Mouse (Mus musculus) fat pad, adult 2 months (tissue): ENCODE measurements around the gene Pih1d1.
"Not testable (repeated sequence)": the region's sequence is repeated elsewhere in the genome, so short reads cannot be mapped to it uniquely, and the experiment has no call there.

Experiments used
- DNase-seq: peaks from one replicate; pipeline ENCODE4 v3.0.0-alpha.2; 2011; ENCODE audit warnings: low read depth, low spot score; ENCODE audit errors: extremely low read depth

The Pih1d1 gene

DNA sequence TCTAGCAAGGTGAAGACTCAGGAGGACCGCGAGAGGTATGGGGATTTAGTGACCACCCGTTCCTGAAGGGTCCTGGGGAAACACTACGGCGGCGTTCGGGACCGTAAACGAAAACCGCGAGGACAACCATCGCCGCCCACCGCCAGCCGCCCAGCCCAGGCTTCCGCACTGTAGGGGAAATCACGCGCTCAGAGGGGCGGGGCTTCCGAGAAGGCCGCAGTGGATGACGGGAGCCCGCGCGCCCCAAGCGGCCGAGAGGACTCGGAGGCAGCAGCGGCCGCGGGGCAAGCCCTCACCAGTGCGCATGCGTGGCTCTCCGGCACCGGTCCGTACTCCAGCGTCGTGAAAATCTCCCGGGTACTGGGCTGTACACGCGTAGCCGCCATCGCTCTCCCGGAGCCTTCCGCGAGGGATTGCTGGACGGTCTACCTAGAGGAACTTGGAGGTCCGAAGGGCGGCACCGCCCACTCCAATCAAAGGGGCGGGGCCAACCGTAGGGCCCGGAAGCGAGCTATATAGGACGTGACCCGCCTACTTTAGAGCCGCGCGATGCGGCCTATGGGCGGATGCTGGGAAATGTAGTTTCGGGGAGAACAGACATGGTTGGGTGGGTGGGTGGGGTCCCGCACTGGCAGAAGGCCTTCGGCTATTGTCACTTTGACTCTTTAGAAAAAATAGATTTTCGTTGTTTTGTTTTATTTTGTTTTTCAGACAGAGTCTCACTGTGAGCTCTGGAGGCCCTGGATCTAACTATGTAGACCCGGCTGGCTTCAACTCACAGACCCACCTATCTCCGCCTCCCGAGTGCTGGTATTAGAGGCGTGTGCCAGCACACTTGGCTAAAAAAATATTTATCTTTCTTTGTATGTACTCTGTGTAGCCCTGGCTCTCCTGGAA lies at the start of gene Pih1d1, which contains the start of gene Aldh16a1:
Gene Pih1d1, plus strand, starts transcription at position 208 of the 897 bp plus-strand sequence.
Gene Aldh16a1, minus strand, starts transcription at position 489 of the 897 bp plus-strand sequence.
- peak; percentile 47 for DNase-seq

GRCm38 (mm10) chr7:45104941-45105340 lies 49.2 kb upstream of the Pih1d1 start:
- no peak for DNase-seq

DNA sequence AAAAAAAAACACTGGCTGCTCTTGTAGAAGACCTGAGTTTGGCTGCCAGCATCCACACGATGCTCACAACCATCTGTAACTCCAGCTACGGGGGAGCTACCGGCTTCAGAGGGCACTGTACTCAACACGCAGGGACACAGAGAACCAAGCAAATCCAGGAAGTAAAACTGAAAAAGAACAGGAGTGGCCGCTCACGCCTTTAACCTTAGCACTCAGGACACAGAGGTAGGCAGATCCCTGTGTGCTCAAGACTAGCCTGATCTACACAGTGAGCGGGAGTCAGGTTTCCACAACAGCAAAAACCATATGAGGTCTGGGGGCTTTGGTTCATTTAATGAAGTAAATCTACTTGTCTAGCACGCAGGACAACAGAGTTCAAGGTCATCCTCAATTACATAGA lies 48.6 kb upstream of the Pih1d1 start:
- DNase-seq = no peak

- no peak for DNase-seq
Observed at GRCm38 (mm10) chr7:45106441-45106840, 47.7 kb upstream of the Pih1d1 start.

DNA sequence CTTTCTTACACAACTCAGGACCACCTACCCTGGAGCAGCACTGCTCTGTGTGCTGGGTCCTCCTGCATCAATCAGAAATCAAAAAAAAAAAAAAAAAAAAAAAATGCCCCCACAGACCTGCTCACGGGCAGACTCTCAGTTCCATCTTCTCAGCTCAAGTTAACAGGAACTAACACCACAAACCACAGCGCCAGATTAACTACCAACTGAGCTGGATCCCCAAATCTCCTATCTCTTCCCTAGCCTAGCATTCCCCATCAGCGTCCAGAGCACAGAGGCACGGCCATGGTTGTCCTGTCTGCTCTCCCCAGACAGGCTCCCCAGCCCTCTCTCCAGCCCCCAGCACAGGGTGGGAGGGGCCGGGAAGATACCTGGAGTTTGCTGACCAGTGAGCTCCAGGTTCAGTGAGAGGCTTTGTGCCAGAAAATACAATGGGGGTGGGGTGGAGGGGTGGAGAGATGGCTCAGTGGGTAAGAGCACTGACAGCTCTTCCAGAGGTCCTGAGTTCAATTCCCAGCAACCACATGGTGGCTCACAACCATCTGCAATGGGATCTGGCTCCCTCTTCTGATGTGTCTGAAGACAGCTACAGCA lies 47.0 kb upstream of the Pih1d1 start:
- DNase-seq = no peak

DNA sequence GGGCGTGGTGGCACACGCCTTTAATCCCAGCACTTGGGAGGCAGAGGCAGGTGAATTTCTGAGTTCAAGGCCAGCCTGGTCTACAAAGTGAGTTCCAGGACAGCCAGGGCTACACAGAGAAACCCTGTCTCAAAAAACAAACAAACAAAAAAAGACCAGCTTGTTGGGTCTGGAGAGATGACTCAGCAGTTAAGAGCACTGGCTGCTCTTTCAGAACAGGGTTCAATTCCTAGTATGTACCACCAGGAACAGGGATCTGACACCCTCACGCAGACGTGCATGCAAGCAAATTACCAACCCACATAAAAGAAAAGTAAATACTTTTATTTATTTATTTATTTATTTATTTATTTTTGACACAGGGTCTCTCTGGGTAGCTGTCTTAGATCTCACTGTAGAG lies 44.0 kb upstream of the Pih1d1 start:
- DNase-seq = not testable (repeated sequence)

DNA sequence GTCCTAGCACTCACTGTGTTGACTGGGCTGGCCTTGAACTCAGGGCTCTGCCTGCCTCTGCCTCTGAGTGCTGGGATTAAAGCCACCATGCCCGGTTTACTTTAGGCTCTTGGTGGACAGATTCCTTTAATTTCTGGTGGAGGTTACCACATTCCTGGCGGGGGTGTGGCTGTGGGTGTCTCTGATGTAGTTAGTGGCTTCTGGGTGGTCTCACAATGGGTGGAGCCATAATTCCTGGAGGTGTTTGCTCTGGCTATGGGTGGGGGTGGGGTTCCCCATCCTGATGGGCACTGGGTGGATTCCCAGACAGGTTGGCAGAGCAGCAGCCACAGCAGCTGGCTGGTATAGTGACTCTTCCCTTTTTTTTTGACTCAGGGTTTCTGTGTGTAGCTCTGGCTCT lies 42.2 kb upstream of the Pih1d1 start:
- no peak for DNase-seq

DNA sequence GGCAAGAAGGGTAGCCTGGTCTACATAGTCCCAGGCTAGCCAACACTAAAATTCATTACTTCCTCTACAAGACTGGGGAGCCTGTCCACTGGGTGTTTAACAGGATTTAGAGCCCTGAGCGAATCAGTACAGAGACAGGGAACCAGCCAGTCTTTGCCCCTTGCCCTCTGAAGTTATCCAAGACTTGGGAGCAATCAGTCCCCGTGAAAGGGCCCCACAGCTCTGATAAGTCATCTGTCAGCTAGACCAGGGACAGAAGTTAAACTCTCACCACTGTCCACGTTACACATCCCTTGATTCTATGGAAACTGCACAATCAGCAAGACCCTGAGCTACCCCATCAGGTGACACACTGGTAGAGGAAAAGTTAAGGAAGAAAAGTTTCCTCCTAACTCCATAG lies 41.6 kb upstream of the Pih1d1 start:
- no peak for DNase-seq

GRCm38 (mm10) chr7:45113476-45113875 lies 40.6 kb upstream of the Pih1d1 start:
- no peak for DNase-seq

DNA sequence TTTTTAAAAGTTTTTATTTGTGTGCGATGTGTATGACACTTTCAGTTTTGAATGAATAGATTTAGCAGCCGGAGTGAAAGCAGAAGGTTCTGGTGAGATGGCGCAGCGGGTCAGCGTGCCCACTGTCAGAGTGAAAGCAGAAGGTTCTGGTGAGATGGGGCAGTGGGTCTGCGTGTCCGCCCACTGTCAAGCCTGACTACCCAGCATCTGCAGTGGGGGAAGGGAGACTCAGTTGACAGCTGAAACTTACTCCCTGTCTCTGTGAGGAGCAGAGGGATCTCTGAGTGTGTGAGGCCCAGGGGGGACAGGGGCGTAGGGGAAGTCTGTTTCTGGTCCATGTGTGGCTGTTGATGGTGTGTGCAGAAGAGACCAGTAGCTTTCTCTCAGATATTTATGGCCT lies 36.5 kb upstream of the Pih1d1 start:
- DNase-seq = no peak

GRCm38 (mm10) chr7:45118336-45118735 lies 35.8 kb upstream of the Pih1d1 start:
- no peak for DNase-seq

DNA sequence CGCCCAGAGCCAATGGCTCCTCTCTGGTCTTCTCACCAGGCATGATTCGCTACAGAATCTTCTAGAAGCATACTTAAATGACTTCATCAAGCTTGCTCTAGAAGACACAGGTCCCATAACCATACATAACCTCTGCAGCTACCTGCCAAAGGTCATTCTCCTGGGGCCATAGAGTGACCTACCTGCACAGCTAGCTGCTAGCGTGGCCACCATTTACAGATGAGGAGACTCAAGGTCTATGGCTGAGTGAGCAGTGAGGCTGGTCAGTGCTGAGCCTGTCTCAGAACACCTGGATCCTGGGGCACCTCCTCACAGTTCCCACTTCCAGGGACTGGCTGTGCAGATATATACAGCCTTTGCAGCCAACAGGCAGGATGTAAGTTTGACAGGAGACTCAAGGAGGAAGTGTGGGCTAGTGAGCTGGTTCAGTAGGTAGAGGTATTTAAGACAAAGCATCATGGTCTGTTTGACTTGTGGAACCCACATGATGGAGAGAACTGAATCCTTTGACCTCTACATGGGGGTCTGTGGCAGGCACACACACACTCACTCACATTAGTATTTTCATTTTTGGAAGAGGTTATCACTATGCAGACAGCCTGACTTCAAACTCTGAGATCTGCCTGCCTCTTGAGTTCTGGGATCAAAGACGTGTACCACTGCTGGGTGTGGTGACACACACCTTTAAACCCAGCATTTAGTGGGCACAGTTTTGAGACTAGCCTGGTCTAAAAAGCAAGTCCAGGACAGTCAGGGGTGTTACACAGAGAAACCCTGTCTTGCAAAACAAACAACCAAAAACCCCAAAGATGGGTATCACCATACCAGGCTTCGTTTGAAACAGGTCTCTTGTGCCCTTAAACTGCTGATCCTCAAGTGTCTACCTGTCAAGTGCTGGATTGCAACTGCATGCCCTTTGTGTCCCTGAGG lies 34.1 kb upstream of the Pih1d1 start:
- DNase-seq = no peak

DNA sequence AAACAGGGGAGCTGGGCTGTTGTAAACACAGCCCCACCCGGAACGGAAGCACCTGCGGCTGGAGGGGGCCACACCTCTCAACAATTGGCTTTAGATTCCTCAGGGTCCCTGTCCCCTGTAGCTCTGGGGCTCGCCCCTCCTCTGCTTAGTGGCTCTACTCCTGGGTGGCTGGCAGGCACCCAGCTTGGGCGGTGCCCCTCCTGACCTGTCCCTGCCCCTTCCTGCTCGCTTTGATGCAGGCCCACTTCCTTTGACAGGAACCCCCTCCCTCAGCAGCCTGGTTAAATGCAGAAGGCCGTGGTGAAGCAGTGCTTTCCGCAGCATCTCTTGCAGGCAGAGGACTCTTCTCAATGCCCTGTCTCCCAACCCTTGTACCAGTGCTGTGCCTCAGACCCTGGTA lies 32.7 kb upstream of the Pih1d1 start:
- no peak for DNase-seq

DNA sequence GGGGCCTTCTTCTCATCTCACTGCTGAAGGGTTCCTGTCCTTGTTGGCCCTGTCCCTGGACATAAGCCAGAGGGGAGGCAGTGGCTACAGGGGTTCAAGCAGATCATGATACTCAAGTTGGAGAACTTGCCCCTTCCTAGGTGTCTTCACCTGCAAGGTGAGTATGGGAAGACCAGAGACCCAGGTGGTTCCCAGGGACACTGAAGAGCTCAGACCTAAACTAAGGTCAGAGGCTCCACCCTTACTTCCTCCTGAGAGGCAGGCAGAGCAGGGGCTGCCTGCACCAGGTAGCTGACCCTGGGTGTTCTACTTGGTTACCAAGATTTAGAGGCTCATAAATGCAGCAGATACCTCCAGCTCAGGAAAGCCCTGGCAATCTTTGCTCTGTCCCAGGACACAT lies 32.1 kb upstream of the Pih1d1 start:
- no peak for DNase-seq

- no peak for DNase-seq
Observed at GRCm38 (mm10) chr7:45122561-45123185, 31.4 kb upstream of the Pih1d1 start.

DNA sequence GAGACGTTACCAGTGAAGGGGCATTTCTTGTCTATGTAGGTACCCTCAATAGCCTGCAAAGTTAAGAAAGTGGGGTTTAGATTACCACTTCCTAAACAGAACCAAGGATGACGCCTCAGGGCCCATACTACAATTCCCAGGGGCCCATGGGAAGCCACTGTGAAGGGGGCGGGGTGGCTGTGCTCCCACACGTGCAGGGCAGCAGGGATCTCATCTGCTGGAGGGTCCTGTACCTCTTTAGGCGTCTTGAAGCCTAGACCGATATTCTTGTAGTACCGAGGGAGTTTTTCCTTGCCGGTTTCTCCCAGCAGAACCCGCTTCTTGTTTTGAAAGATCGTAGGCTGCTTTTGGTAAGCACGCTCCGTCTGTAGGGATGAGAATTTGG lies 30.9 kb upstream of the Pih1d1 start:
- no peak for DNase-seq

DNA sequence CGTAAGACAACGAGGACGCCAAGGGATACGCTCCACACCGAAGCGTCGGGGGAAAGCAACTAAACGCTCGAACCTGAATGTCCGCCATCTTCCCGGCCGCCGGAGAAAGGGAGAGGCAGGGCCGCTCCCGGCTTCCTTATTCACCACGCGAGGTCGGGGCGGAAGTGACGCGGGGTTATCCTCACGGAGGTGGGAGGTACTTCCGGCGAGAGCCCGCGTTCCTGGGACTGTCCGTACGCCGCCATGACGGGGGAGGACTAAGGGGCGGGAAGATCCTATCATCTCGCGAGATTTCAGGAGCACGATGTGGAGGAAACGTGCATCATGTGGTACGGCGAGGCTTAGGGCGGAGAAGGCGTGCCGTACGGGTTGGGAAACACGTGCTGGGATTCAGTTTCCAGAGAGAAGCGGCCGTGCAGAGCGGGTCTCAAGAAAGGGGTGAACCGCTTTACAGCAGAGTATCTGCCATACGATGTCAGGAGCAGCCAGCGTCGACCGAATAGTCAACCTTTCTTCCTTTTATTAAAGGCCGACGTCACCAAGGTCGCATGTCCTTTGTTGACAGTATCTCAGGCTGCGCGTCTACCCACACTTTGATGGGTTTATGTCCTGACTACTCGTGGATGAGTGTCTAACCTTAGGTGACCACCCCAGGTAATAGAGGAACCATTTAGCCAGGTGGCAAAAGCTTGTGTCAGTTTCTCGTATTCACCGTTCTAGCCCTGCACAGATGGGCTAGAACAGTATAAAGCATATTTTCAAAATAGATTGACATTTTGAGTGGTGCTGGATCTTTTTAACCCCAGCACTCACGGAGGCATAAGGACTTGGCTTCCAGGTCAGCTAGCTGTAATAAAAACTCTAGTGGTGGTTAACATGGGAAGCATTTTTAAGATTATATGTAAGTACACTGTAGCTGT lies 29.6 kb upstream of the Pih1d1 start, which contains the start of gene Rps11:
Gene Rps11, minus strand, starts transcription at position 216 of the 920 bp plus-strand sequence.
- peak; percentile 95 for DNase-seq

DNA sequence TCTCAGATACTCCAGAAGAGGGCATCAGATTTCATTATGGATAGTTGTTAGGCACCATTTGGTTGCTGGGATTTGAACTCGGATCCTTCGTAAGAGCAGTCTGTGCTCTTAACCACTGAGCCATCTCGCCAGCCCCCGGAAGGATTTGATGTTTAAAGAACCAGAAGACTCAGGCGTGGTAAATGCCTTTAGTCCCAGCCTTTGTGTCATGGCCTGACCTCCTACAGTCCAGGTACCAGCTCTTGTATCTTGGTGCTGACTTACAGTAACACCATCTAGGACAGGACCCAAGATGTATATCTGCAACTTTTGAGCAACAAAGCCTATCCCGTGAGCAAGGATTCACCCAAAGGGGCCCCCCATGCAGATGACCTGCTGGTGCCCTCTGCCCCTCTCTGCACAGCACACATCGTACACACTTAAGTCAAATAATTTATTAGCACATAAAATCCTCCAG lies 28.9 kb upstream of the Pih1d1 start:
- no peak for DNase-seq

DNA sequence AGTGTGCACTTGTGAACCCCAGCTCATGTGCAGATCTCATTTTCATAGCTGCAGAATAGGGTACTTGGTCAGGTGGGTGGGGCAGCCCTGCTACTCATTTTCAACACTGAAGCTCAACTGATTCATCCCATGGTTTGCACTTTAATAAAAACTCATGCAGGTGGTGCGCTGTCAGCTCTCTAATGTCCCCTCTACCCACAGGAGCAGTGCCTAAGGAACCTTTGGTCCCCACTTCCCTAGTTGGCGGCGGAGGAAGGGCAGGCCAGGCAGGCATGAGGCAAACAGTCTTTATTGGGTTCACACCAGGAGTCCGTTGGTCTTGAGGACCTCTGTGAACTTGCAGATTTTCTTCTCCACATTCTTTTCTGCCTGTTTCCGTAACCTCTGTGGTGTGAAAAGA lies 28.5 kb upstream of the Pih1d1 start:
- DNase-seq = not testable (repeated sequence)
